ENCODE assay signal across 13 mouse cellular contexts in the genomic region with DNA sequence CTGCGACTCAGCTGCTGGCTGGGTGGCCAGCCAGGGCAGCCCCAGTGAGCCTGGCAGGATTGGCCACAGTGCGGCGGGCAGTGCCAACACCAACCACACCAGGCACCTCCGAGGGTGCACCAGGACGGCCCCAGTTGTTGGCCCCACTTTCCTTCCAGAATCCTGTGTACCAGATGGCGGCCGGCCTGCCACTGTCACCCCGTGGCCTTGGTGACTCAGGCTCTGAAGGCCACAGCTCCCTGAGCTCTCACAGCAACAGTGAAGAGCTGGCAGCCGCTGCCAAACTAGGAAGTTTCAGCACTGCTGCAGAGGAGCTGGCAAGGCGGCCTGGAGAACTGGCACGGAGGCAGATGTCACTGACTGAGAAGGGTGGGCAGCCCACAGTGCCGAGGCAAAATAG.
A peak's percentile ranks its signal among the peaks of the same experiment; 100 is the strongest.
DNase-seq lines count a peak whose midpoint lies in the region; ATAC-seq and TF ChIP-seq lines count a peak whose summit lies in the region.
"Had no signal": no experiment of that assay in that cellular context is flagged by ENCODE, and none has a peak within 500 bp of the region (broad histone marks: within the 10 kb centered on the region; RNA-seq: fewer than 3 reads in every experiment).

No protein-coding gene starts in this region.

- H3K36me3 ChIP-seq in forebrain, embryonic 11.5 days (ENCODE audit: control insufficient read depth, insufficient read depth, low read length): peaks cover 15% of the 10 kb centered on the region; the same call in 1 of the 2 replicates

- 97% methylated on average over 11 of the region's 12 CpGs for WGBS in forebrain, embryonic 11.5 days

- ATAC-seq in cerebellum, adult (ENCODE audit: insufficient number of reproducible peaks, low FRiP score, low TSS enrichment): no peak
- ATAC-seq in forebrain, embryonic 11.5 days (replicated peaks; ENCODE audit: low FRiP score): no peak
- ATAC-seq: intestine, postnatal 0 days had no signal

- TF ChIP-seq POLR2A in cortical plate, adult 2 months (IDR thresholded peaks at IDR 0.05; ENCODE audit: extremely low read depth, insufficient read depth, low read length): no peak

- no peak overlapping the region for H3K4me3 ChIP-seq in cortical plate, adult 2 months (ENCODE audit: insufficient read depth, low read length)
- H3K4me3 ChIP-seq in forebrain, embryonic 11.5 days (ENCODE audit: low read depth, low read length): no peak overlapping the region
- H3K4me3 ChIP-seq: erythroblast, embryonic 14.5 days; heart, embryonic 12.5 days; neural tube, embryonic 13.5 days had no signal

- no peak for TF ChIP-seq CTCF in cortical plate, adult 2 months (IDR thresholded peaks at IDR 0.05; ENCODE audit: extremely low read depth, insufficient read depth, low read length)

- H3K27ac ChIP-seq in cortical plate, adult 2 months (ENCODE audit: insufficient read depth, low read length): peak overlapping the region; percentile 30; the same call in 1 of the 2 replicates
- H3K27ac ChIP-seq in forebrain, embryonic 11.5 days (ENCODE audit: low read depth, low read length): no peak overlapping the region
- H3K27ac ChIP-seq: neural tube, embryonic 13.5 days had no signal

- H3K9me3 ChIP-seq in forebrain, embryonic 11.5 days (ENCODE audit: control insufficient read depth, low read length): no peaks in the 10 kb centered on the region
- H3K9me3 ChIP-seq: heart, embryonic 12.5 days; neural tube, embryonic 13.5 days had no signal

- no peaks in the 10 kb centered on the region for H3K4me1 ChIP-seq in cortical plate, adult 2 months (ENCODE audit: control insufficient read depth, insufficient read depth, low read length)
- H3K4me1 ChIP-seq in forebrain, embryonic 11.5 days (replicated peaks; ENCODE audit: control insufficient read depth, insufficient read depth, low read length): no peaks in the 10 kb centered on the region

- peak; percentile 53 for DNase-seq in cerebellum, adult 11 months
- peak; percentile 75 for DNase-seq in ovary, adult 18-20 months (ENCODE audit: low spot score)
- DNase-seq in ovary, postnatal 14 days (ENCODE audit: low spot score): no peak
- peak; percentile 34 for DNase-seq in right cerebral cortex, postnatal 4 days
- no peak for DNase-seq in forebrain, embryonic 11.5 days (ENCODE audit: low spot score)
- DNase-seq in kidney, adult 9 months: no peak
- DNase-seq: lung, postnatal 4 days had no signal

- no peak overlapping the region for H3K9ac ChIP-seq in forebrain, embryonic 11.5 days (ENCODE audit: low read length)
- H3K9ac ChIP-seq: heart, embryonic 12.5 days; neural tube, embryonic 13.5 days had no signal

- no peak overlapping the region for H3K4me2 ChIP-seq in forebrain, embryonic 11.5 days (ENCODE audit: low read depth, low read length, severe bottlenecking)
- H3K4me2 ChIP-seq: heart, embryonic 12.5 days; neural tube, embryonic 13.5 days had no signal

- H3K27me3 ChIP-seq in forebrain, embryonic 11.5 days (ENCODE audit: control insufficient read depth, insufficient read depth, low read length): no peaks in the 10 kb centered on the region
- H3K27me3 ChIP-seq: heart, embryonic 12.5 days; neural tube, embryonic 13.5 days had no signal

Comparison
In these comparisons a context has a peak if more than half of its experiments do, and no peak if none do; other contexts are left out.
1. DNase-seq: peak in cerebellum, adult 11 months (single experiment), ovary, adult 18-20 months (single experiment) and right cerebral cortex, postnatal 4 days (single experiment); none in ovary, postnatal 14 days (single experiment), forebrain, embryonic 11.5 days (single experiment) and kidney, adult 9 months (single experiment).